ENCODE assay signal across 21 mouse cellular contexts in genomic region chr10:75010704-75011103, GRCm38 (mm10). TPM values are rescaled to one million over a fixed set of nuclear protein-coding genes. Genes with fewer than 3 reads are reported as not detected.
DNase-seq lines count a peak whose midpoint lies in the region; TF ChIP-seq lines count a peak whose summit lies in the region.
"Had no signal": no experiment of that assay in that cellular context is flagged by ENCODE, and none has a peak within 500 bp of the region (broad histone marks: within the 10 kb centered on the region; RNA-seq: fewer than 3 reads in every experiment).

No protein-coding gene starts in this region.

- no peak overlapping the region for H3K4me3 ChIP-seq in layer of hippocampus, adult 2 months
- H3K4me3 ChIP-seq: embryonic facial prominence, embryonic 12.5 days; gastrocnemius, adult 2 months; heart, embryonic 12.5 days; hindbrain, embryonic 10.5 days had no signal

- DNase-seq in layer of hippocampus, adult 2 months (ENCODE audit: low spot score in 2 of 2) = peak in 1 of 2 experiments; percentile 45
- DNase-seq in layer of hippocampus, adult 8-10 months (ENCODE audit: low spot score in 2 of 2) = no peak
- peak; percentile 48 for DNase-seq in right cerebral cortex, postnatal 14 days
- DNase-seq in right cerebral cortex, postnatal 36 days (ENCODE audit: low spot score in 2 of 2) = no peak
- DNase-seq in layer of hippocampus, postnatal 10 days (ENCODE audit: low spot score in 2 of 2) = peak; percentile 44 to 48
- DNase-seq in cerebellum, adult 11 months = no peak
- no peak for DNase-seq in spleen, adult 18-20 months
- DNase-seq: adrenal gland, adult 2 months; adrenal gland, postnatal 25 days; cerebellum, adult 8-10 months; cerebellum, postnatal 14 days; embryo, embryonic 11 days; gastrocnemius, adult 2 months; gastrocnemius, postnatal 25 days had no signal

- peak overlapping the region; percentile 82 for H3K27ac ChIP-seq in layer of hippocampus, adult 2 months
- H3K27ac ChIP-seq: embryonic facial prominence, embryonic 12.5 days; gastrocnemius, adult 2 months had no signal

- no peak for TF ChIP-seq CTCF in layer of hippocampus, adult 2 months (conservative IDR thresholded peaks at IDR 0.05)

RNA-seq across cellular contexts. Expression of gene Rsph14, which starts 21.7 kb away (rescaled TPM):
- under 1 TPM; 0.34 to 1.00 TPM for total RNA-seq in layer of hippocampus, adult 2 months (2021)
- 1 to 10 TPM in 1 of 4 experiments, under 1 TPM in 2, not detected in 1; 0.31 to 1.4 (median 0.75) TPM for total RNA-seq in layer of hippocampus, adult 8-10 months (2022)
- 1 to 10 TPM in 1 of 2 experiments, under 1 TPM in 1; 0.50 to 1.1 TPM for total RNA-seq in layer of hippocampus, postnatal 10 days (2021)
- total RNA-seq: common myeloid progenitor, adult 5-6 weeks; gastrocnemius, adult 2 months; gastrocnemius, postnatal 25 days; granulocyte monocyte progenitor cell, adult 5-6 weeks; heart, adult 8-10 months; heart, postnatal 25 days had no signal

RNA-seq across cellular contexts. Expression of gene Rab36, which starts 26.2 kb away (rescaled TPM):
- total RNA-seq in layer of hippocampus, adult 2 months (2021) = 10 to 100 TPM; 33.6 to 34.6 TPM
- 10 to 100 TPM; 30.0 to 35.7 (median 33.2) TPM for total RNA-seq in layer of hippocampus, adult 8-10 months (2022)
- 10 to 100 TPM; 31.4 to 40.3 TPM for total RNA-seq in layer of hippocampus, postnatal 10 days (2021)

RNA-seq across cellular contexts. Expression of gene Gnaz, which starts 43.7 kb away (rescaled TPM):
- 100 to 1,000 TPM in 1 of 2 experiments, 10 to 100 TPM in 1; 96.7 to 106 TPM for total RNA-seq in layer of hippocampus, adult 2 months (2021)
- 100 to 1,000 TPM in 2 of 4 experiments, 10 to 100 TPM in 2; 88.3 to 111 (median 102) TPM for total RNA-seq in layer of hippocampus, adult 8-10 months (2022)
- 100 to 1,000 TPM; 137 to 144 TPM for total RNA-seq in layer of hippocampus, postnatal 10 days (2021)

RNA-seq across cellular contexts. Expression of gene Bcr, which starts 49.7 kb away (rescaled TPM):
- total RNA-seq in layer of hippocampus, adult 2 months (2021) = 100 to 1,000 TPM; 116 to 124 TPM
- 100 to 1,000 TPM in 2 of 4 experiments, 10 to 100 TPM in 2; 96.5 to 140 (median 115) TPM for total RNA-seq in layer of hippocampus, adult 8-10 months (2022)
- total RNA-seq in layer of hippocampus, postnatal 10 days (2021) = 10 to 100 TPM; 71.2 to 76.3 TPM

Comparison
In these comparisons a context has a peak if more than half of its experiments do, and no peak if none do; other contexts are left out.
1. DNase-seq: peak in right cerebral cortex, postnatal 14 days (single experiment) and layer of hippocampus, postnatal 10 days (2 of 2); none in layer of hippocampus, adult 8-10 months (0 of 2), right cerebral cortex, postnatal 36 days (0 of 2), cerebellum, adult 11 months (single experiment) and spleen, adult 18-20 months (0 of 2).